11 mouse cellular contexts compared by ENCODE assay signal in genomic region chr10:126904221-126904620, GRCm38 (mm10).
DNase-seq lines count a peak whose midpoint lies in the region.
"Had no signal": no experiment of that assay in that cellular context is flagged by ENCODE, and none has a peak within 500 bp of the region (broad histone marks: within the 10 kb centered on the region; RNA-seq: fewer than 3 reads in every experiment).

No protein-coding gene starts in this region.

- DNase-seq in embryo, embryonic 11 days = peak; percentile 41
- DNase-seq in embryo, embryonic 10.5 days (ENCODE audit: low spot score) = no peak
- peak; percentile 48 for DNase-seq in retina, postnatal 1 day
- no peak for DNase-seq in retina, embryonic 14.5 days (ENCODE audit: low spot score)
- peak; percentile 80 for DNase-seq in ES-CJ7 (ENCODE audit: low read depth, low spot score)
- DNase-seq in naive thymus-derived CD4-positive, alpha-beta T cell, adult 2 months (ENCODE audit: low read depth) = peak; percentile 31
- no peak for DNase-seq in frontal cortex, postnatal 10 days (ENCODE audit: low spot score in 2 of 2)
- DNase-seq: cerebellum, adult 11-12 months; heart, adult 2 months; lung, postnatal 4 days; right cerebral cortex, postnatal 25 days had no signal

Comparison
In these comparisons a context has a peak if more than half of its experiments do, and no peak if none do; other contexts are left out.
1. DNase-seq: peak in embryo, embryonic 11 days (single experiment), retina, postnatal 1 day (single experiment), ES-CJ7 (single experiment) and naive thymus-derived CD4-positive, alpha-beta T cell, adult 2 months (single experiment); none in embryo, embryonic 10.5 days (single experiment), retina, embryonic 14.5 days (single experiment) and frontal cortex, postnatal 10 days (0 of 2).